Mouse (Mus musculus) adrenal gland, postnatal 25 days (tissue): ENCODE data around the gene Abhd14a. TPM values are rescaled to one million over a fixed set of nuclear protein-coding genes. Genes with fewer than 3 reads are reported as not detected.

Experiments
- DNase-seq: peaks from one replicate; pipeline ENCODE4 v3.0.0; 2021; ENCODE audit warnings: mixed read lengths
- total RNA-seq: library from RNA; stranded (reverse); gene quantifications from 2 replicates; pipeline ENCODE4 v1.2.3, GENCODE M21; 2021

Gene Abhd14a
- total RNA-seq, 1 experiment from 2014 or later, result 23.1 TPM

DNA sequence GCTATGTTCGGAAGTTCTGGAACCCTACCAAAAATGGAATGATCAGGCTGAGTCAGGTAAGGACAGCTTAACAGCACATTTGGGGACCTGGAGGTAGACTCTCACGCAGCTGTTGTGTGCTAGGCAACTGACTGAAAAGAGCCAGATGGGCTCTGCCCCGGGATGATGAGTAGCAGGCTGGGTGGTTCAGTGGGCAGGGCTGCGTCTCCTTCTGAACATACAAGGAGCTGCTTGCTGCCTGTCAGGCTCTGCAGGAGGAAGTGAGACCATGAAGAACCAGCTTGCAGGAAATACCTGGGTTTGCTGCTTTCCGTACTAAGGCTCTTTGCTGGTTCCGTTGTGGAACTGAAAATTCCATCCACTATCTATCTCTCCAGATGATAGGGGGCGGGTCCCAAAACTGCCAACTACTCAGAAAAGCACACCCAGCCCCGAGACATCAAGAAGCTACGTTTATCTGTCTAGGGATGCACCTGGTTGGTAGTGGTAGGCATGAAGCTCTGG, 36.3 kb downstream of the Abhd14a start:
- DNase-seq, result no peak

DNA sequence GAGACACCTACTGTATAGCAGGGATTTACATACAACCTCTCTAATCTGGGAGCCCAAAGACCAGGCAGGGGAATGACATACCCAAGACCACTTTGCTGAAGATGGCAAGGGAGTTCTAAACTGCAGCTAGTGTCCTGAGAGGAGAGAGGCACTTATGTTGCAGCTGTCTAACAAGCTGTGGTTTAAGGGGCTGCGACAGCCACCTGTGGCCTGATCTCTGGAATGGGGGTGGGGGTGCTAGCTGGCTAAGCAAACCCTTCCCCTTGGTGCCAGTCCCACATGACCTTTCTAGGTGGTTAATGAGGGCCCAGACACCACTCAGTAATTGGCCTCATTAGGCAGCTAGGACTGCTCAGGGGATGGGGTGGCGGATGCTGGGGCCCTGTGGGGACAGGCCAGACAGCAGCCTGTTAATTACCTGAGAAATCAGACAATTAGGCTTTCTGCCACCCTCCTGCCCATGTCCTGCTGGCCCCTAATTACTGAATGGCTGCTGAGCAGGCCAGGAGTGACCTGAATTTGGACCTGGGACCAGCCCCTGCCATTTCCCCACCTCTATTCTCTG, 37.3 kb downstream of the Abhd14a start:
- no peak for DNase-seq

DNA sequence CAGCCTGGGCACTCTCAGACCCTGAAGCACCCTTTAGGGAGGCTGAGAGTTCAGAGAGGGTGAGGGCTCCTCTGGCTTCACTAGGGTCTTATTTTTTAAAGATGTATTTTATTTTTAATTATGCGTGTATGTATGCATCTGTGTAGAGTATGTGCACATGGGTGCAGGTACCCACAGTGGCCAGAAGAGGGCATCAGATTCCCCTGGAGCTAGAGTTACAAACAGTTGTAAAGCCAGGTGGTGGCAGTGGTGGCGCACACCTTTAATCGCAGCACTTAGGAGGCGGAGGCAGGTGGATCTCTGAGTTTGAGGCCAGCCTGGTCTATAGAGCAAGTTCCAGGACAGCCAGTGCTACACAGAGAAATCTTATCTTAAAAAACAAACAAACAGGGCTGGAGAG, 38.4 kb downstream of the Abhd14a start:
- no peak for DNase-seq

DNA sequence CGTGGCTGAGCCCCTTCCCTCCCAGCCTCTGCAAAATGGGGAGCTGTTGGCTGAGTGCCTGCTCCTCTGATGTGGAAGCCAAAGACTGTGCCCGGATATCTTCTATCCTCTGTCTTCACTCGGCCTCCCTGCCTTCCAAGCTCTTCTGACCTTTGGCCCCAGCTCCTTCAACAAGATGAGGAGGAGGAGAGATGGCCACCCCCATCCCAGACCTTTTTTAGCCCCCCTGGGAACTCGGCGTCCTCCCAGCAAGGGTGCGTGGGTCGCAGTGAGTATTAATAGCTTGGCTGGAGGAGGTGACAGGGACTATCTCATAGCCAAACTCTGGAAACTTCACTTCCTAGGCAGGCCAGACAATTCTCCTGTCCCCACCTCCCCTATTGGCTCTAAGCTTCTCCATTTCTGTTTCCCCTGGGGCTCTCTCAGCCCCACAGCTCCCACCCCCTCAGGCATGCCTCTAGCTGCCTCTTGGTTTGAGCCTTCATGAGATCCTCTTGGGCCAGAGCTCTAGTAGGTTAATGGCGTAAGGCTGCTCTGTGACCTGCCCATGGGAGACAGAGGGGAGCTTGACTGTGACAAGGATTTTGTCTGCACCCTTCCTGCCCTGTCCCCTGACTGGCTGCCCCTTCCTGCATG, 40.9 kb downstream of the Abhd14a start:
- DNase-seq, result peak; percentile 31

DNA sequence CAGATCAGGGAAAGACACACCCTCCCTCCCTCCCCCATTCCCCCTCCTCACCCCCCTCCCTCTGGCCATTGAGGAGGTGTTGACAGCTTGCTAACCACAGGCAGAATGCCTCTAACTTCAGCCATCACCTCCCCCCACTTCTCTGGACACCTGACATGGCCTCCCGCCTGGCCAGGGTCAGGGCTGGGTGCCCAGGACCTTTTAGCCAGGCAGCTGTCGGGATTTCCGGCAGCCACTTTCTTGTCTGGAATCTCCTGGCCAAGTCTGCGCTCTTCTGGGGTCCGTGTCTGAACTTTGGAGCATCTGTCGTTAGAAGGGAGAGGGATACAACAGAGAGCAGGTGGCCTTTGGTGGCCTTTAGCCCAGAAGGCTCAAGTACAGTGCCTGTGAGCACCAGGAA, 42.2 kb downstream of the Abhd14a start:
- peak; percentile 18 for DNase-seq

DNA sequence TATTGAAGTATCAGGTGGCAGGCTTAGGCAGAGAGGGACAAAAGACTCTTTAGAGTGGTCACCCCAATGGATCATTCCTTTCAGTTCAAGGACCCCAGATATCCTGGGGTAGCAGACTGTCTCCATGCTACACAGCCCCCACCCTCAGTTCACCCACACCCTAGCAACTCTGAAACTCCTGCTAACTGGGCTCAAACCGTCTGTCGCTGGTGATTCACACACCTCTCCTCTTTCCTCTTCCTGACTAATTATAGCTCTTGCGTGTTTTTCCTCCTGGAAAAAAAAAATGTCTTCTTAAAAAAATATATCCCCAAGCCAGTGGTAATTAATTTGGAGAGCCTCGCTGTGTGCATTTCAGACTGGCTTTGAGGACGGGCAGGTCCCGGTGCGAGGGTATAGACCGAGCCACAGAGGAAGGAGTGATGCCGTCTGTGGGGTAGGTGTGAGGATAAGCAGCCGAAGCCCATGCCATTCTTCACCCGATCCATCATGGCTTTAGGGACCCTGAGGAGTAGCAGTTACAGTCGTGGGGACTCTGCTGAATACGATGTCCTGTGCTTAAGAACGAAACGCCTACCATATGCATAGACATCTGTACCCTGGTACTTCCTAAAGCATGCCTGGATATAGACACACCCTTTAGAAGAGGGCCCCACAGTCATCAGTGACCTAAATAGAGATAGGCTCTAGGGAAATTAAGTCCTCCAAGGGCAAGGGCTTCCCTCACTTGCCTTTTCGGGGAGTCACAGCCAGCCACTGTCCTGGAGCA, 44.7 kb downstream of the Abhd14a start:
- DNase-seq, result no peak

DNA sequence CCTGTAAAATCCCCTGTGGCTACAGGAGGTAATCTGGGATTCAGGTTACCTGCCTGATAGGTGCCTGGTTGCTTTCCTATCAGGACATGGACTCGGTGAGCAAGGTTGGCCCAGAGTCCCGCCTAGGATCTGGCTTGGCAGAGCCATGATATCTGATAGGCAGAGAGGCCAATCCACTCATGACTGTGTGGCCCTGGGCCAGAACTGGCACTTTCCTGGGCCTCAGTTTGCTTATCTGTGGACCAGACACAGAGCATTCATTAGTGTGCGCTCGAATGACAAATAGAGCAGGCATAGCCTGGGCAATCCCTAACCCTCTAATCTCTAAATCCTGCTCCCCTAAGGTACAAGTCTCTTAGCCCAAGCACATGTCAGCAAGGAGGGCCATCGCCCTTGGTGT, 45.3 kb downstream of the Abhd14a start:
- no peak for DNase-seq

DNA sequence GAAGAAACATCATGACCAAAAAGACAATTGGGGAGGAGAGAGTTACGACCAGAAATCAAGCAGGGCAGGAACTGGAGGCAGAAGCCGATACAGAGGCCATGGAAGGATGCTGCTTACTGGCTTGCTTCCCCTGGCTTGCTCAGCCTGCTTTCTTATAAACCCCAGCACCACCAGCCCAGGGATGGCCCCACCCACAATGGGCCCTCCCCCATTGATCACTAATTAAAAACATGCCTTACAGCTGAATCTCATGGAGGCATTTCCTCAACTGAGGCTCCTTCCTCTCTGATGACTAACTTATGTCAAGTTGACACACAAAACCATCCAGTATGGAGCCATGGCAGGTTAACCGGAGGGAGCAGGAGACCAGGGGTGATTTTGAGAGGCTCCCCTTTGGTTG, 47.7 kb downstream of the Abhd14a start:
- DNase-seq, result no peak

DNA sequence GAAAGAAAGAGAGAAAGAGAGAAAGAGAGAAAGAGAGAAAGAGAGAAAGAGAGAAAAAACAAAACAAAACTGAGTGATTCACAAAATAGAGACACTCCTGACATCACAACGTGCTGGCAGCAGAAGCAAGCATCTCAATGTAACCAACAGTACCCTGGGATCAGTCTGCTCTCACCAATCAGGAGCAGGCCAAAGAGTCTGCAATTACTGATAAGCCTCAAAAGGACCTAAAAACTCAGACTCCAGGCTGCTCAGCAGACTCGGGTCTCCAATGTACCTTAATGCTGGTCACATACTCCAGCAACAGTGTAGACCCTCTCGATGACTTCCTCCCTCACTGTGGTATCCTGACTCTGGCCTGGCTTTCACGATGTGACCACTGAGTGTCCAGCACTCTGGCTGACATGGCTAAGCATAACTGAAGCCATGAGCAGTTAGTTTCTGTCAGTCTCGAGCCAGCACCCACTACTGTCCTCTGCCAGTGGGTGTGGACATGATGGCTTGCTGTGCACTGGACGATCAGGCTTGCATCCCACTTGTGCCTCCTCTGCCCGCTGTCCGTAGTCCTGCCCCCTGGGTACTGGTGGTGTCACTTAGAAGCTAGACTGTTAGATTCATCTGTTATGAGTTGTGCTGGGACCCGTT, 48.7 kb downstream of the Abhd14a start:
- no peak for DNase-seq

DNA sequence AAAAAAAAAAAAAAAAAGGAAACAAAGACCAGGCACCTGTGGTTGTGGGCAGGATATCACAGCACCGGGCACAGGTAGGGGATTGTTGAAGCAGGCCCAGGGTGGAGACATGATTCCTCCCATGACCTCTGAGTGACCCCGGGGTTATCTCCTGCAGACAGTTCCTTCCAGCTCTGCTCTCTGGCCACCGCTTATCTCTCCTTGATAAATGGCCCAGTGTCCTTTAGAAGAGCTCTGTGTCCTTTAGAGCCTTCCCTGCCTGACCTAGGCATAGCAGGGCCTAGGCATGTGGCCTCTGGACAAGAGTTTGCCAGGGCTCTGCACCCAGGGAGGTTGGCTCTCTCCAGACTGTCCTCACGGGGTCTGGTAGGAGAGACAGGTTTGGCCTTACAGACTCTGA, 49.7 kb downstream of the Abhd14a start:
- DNase-seq, result peak; percentile 17

DNA sequence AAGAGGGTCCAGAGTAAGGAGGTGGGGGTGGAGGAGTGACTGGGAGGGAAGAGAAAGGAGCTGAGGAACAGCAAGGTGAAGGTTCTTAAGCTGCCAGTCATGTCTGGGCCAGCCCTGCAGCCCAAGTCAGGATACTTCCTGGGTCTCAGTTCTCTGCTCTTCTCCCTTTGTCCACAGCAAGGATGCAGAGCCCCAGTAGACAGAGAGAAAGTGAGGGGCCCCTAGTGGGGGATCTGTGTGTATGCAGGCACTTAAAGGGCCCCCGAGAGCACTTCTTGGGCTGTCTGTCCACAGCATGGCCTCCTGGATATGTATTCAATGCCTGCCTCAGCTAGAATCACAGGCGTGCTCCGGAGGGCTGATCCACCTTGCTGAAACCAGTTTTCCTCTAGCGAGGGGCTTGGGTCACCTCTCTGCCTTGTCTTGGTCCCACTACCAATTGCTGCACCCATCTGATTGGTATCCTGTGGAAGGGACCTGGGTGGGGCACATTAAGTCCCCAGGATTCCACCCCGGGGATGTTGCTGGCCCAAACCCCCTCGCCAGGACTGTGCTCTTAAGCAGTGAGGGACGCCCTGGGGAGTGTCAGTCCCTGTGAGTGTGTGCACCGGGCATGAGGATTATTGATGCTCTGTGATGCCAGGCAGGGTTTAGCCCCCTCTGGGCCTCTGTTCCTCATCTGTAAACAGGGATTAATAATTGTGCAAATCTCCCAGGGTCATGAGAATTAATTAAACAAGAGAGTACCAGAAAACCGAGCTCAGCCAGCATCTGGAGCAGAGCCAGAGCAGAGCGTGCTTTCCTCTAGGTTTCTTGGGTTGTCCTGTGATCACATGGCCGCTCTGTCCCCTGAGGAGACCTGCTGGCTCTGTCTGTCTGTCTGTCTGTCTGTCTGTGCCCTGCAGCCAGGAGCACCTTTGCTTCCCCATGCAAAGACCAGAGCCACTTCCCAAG, 52.6 kb downstream of the Abhd14a start:
- DNase-seq, result no peak

DNA sequence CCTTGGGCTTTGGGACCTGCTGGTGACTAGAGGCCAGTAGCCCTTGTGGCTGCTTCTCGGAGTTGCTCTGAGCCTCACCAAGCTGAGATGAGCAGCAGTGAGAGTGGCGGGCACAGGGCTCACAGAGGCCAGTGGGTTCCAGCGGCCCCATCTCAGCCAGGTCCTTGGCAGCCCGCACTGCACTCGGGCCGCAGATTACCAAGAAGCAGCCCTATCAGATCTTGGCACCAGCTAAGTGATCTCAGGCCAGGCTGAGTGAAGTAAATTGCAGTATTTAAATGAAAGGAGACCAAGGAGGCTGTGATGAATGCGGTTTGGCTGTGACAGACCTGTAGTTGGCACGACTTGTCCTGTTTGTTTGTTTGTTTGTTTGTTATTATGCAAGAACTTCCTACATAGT, 53.9 kb downstream of the Abhd14a start:
- DNase-seq, result no peak

DNA sequence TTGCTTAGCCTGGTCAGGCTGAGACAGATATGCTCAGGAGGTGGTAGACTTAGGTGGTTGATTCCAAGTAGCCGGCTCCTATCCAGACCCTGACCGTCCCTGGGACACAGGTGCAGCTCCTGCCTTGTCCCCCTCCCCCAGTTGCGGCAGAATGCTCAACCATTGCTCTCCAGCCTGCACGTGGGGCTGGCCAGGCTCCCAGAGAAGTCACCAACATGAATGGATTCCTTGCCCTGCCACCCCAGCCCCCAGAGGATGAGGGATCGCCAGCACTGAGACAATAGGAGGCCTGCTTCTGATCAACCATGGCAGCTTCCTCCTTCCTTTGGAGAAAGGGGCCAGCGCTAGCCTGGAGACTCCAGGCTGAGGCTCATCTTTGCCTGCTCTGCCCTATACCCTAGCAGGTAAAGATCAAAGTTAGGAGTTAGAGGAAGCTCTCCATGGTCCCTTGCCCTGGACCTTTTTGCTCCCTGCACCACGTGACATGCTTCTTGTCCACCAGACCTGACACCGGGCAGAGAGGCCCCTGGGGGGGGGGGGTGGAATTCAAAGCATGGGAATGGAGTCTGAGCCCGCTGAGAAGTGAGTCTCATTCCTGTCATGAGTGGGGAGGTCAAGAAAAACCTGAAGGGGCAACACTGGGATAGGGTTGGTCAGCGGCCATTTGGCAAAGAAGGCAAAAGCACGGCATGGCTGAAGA, 54.5 kb downstream of the Abhd14a start:
- DNase-seq, result no peak

Other genes with a start within 250 kb of the Abhd14a start
- gene Ppm1m, start 247.9 kb downstream of the Abhd14a start, total RNA-seq, result 119 and 156 TPM in 2 replicates
- gene Twf2, start 244.6 kb downstream of the Abhd14a start, total RNA-seq, result 111 and 128 TPM in 2 replicates
- gene Tlr9, start 225.1 kb downstream of the Abhd14a start, total RNA-seq, result 0.67 and 0.85 TPM in 2 replicates
- 769 and 1,285 TPM in 2 replicates for gene Alas1, start 199.0 kb downstream of the Abhd14a start, total RNA-seq
- gene Poc1a, start 166.6 kb downstream of the Abhd14a start, total RNA-seq, result 4.4 and 6.3 TPM in 2 replicates
- 16.7 and 20.6 TPM in 2 replicates for gene Dusp7, start 79.0 kb downstream of the Abhd14a start, total RNA-seq
- 413 and 509 TPM in 2 replicates for gene Rpl29, start 18.2 kb downstream of the Abhd14a start, total RNA-seq
- 17.0 and 20.6 TPM in 2 replicates for gene Acy1, start 9.4 kb downstream of the Abhd14a start, total RNA-seq
- gene Abhd14b, start 219 bp downstream of the Abhd14a start, total RNA-seq, result 38.0 and 53.8 TPM in 2 replicates
- 26.8 and 29.9 TPM in 2 replicates for gene Pcbp4, start 5.6 kb upstream of the Abhd14a start, total RNA-seq
- gene Gpr62, start 18.3 kb upstream of the Abhd14a start, total RNA-seq, result 0.21 TPM in 1 of 2 replicates, not detected in the other
- 35.9 and 41.5 TPM in 2 replicates for gene Rrp9, start 28.3 kb upstream of the Abhd14a start, total RNA-seq
- 37.4 and 38.7 TPM in 2 replicates for gene Parp3, start 29.3 kb upstream of the Abhd14a start, total RNA-seq
- gene Iqcf1, start 52.3 kb upstream of the Abhd14a start, total RNA-seq, result not detected in 2 replicates
- gene Iqcf5, start 66.9 kb upstream of the Abhd14a start, total RNA-seq, result not detected in 2 replicates
- not detected in 2 replicates for gene Iqcf3, start 114.0 kb upstream of the Abhd14a start, total RNA-seq
- not detected in 2 replicates for gene Iqcf4, start 123.3 kb upstream of the Abhd14a start, total RNA-seq
- not detected in 2 replicates for gene Iqcf6, start 178.9 kb upstream of the Abhd14a start, total RNA-seq
- gene Grm2, start 208.4 kb upstream of the Abhd14a start, total RNA-seq, result not detected in 2 replicates
- 117 and 130 TPM in 2 replicates for gene Tex264, start 238.2 kb upstream of the Abhd14a start, total RNA-seq